ENCODE assay signal across 1 mouse cellular context in the genomic region with DNA sequence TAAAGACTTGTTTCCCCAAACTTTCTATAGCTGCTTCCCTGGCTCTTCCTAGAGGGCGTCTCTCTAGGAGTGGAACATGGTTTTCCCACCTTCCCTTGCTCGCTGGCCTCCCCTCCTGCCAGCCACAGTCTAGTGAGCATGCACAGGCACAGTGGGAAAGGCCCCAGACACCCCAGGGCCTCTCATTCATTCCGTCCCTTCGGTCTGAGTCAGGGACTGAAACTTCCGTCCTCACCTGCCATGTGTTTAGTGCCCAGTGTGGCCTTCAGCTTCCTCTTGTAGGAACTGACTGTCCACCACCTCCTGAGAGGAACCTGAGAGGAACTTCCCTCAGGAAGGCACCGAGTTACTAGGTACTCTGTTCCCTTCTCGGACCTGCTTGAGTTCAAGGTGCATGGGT.
TF ChIP-seq lines count a peak whose summit lies in the region.

No protein-coding gene starts in this region.

TF ChIP-seq in CH12.LX, 34 proteins besides CTCF, POLR2A, EP300 and RAD21 (continued from another document):
- TF ChIP-seq MAFK (IDR thresholded peaks at IDR 0.05; ENCODE audit: insufficient replicate concordance, low read length) = no peak
- TF ChIP-seq SIN3A (IDR thresholded peaks at IDR 0.05; ENCODE audit: low read length) = peak; percentile 42; the same call in 1 of the 2 replicates
- no peak for TF ChIP-seq TBP (conservative IDR thresholded peaks at IDR 0.05; ENCODE audit: low read depth, low read length)
- TF ChIP-seq USF1 (IDR thresholded peaks at IDR 0.05; ENCODE audit: low read depth, low read length) = no peak
- TF ChIP-seq JUND (conservative IDR thresholded peaks at IDR 0.05; ENCODE audit: low read depth, low read length) = peak; percentile 59; the same call in 1 of the 2 replicates
- TF ChIP-seq MYC (IDR thresholded peaks at IDR 0.05; ENCODE audit: low read depth, low read length) = peak; percentile 77
